Mouse (Mus musculus) forebrain, embryonic 14.5 days (tissue): ENCODE data around the gene Tctn1. TPM values are rescaled to one million over a fixed set of nuclear protein-coding genes. Genes with fewer than 3 reads are reported as not detected.

Experiments
- ATAC-seq: fragments of 200-750 bp; cut with Nextera tagmentation; 2 replicates; pipeline ENCODE4 v1.8.0; 2017; ENCODE audit warnings: mild to moderate bottlenecking, moderate library complexity
- DNase-seq: peaks from one replicate; pipeline ENCODE4 v3.0.0-alpha.2; 2015; ENCODE audit warnings: low spot score
- H3K27ac ChIP-seq: fragments of 300-500 bp; sonication (generic); 2 replicates; pipeline ENCODE4 v1.5.1; 2014; ENCODE audit warnings: low read depth, mild to moderate bottlenecking, control low read depth, low read length, moderate library complexity
- H3K27me3 ChIP-seq: fragments of 300-500 bp; sonication (generic); replicated peaks from 2 replicates; pipeline ENCODE4 v1.6.1; 2014; ENCODE audit warnings: low read length, control low read depth, mixed read lengths; ENCODE audit not compliant: control insufficient read depth, insufficient read depth
- H3K36me3 ChIP-seq: fragments of 300-500 bp; sonication (generic); 2 replicates; pipeline ENCODE4 v1.6.1; 2014; ENCODE audit warnings: low read length, control low read depth; ENCODE audit not compliant: control insufficient read depth, insufficient read depth
- H3K4me1 ChIP-seq: fragments of 300-500 bp; sonication (generic); 2 replicates; pipeline ENCODE4 v1.6.1; 2014; ENCODE audit warnings: antibody characterized with exemption, low read length, control low read depth; ENCODE audit not compliant: control insufficient read depth, insufficient read depth
- H3K4me2 ChIP-seq: fragments of 300-500 bp; sonication (generic); 2 replicates; pipeline ENCODE4 v1.6.1; 2014; ENCODE audit warnings: mild to moderate bottlenecking, control low read depth, low read length
- H3K4me3 ChIP-seq: fragments of 300-500 bp; sonication (generic); 2 replicates; pipeline ENCODE4 v1.5.1; 2014; ENCODE audit warnings: low read depth, low read length, control low read depth
- H3K9ac ChIP-seq: fragments of 300-500 bp; sonication (generic); 2 replicates; pipeline ENCODE4 v1.6.1; 2014; ENCODE audit warnings: mild to moderate bottlenecking, low read length, control low read depth, moderate library complexity
- H3K9me3 ChIP-seq: fragments of 300-500 bp; sonication (generic); replicated peaks from 2 replicates; pipeline ENCODE4 v1.6.1; 2016; ENCODE audit warnings: low read length, control low read depth, mixed read lengths; ENCODE audit not compliant: control insufficient read depth
- WGBS: fragments of 180-500 bp; shearing (Covaris S2); extraction: QIAGEN DNeasy Blood & Tissue Kit; methylation state at CpG from one replicate; pipeline ENCODE4 v1.1.7; 2014; 5-methylcytosine and 5-hydroxymethylcytosine counted together
- polyA plus RNA-seq: library from polyadenylated mRNA; unstranded; fragments of >200 nt; fragmentation: Nextera tagmentation; extraction: Ambion mirVana; gene quantifications from 2 replicates; pipeline ENCODE4 v1.2.1, GENCODE M21; 2014

Gene Tctn1
- 3.5 and 3.6 TPM in 2 replicates for polyA plus RNA-seq

GRCm38 (mm10) chr5:122263933-122264905 is at the start of gene Tctn1:
Gene Tctn1 (minus strand): TSS chr5:122264460.
- DNase-seq (peak; percentile 97), ATAC-seq (peak; percentile 98)
- peak within 1 kb of the TSS; percentile 63; the same call in 1 of the 2 replicates for H3K27ac ChIP-seq
- H3K36me3 ChIP-seq, result peaks cover 6% of the 10 kb centered on the region; the same call in 1 of the 2 replicates
- H3K9ac ChIP-seq, result peak within 1 kb of the TSS; percentile 87
- no peaks in the 10 kb centered on the region for H3K9me3 ChIP-seq
- peaks cover 6% of the 10 kb centered on the region for H3K4me1 ChIP-seq
- WGBS, result 2% methylated on average over 49 of the region's 49 CpGs
- peak within 1 kb of the TSS; percentile 74 for H3K4me2 ChIP-seq
- no peaks in the 10 kb centered on the region for H3K27me3 ChIP-seq
- peak within 1 kb of the TSS; percentile 75 for H3K4me3 ChIP-seq

GRCm38 (mm10) chr5:122312942-122313684 is 48.9 kb upstream of the Tctn1 start:
- no peak for ATAC-seq
- Histone ChIP-seq H3K9ac (no peak overlapping the region), H3K4me1 (no peaks in the 10 kb centered on the region), H3K27me3 (no peaks in the 10 kb centered on the region), H3K27ac (no peak overlapping the region), H3K9me3 (no peaks in the 10 kb centered on the region), H3K4me2 (no peak overlapping the region), H3K4me3 (no peak overlapping the region), H3K36me3 (peaks cover 47% of the 10 kb centered on the region)
- no peak for DNase-seq
- 93% methylated on average over 17 of the region's 17 CpGs for WGBS

- DNase-seq (no peak), ATAC-seq (no peak)
- H3K36me3 ChIP-seq, result peaks cover 45% of the 10 kb centered on the region
- H3K9ac ChIP-seq, result no peak overlapping the region; the same call in 1 of the 2 replicates
- 85% methylated on average over 4 of the region's 4 CpGs for WGBS
- no peaks in the 10 kb centered on the region for H3K27me3 ChIP-seq
- H3K27ac ChIP-seq, result no peak overlapping the region
- no peaks in the 10 kb centered on the region for H3K9me3 ChIP-seq
- H3K4me2 ChIP-seq, result no peak overlapping the region
- no peaks in the 10 kb centered on the region for H3K4me1 ChIP-seq
- H3K4me3 ChIP-seq, result no peak overlapping the region
These were observed 48.1 kb upstream of the Tctn1 start for GRCm38 (mm10) chr5:122312346-122312745.

GRCm38 (mm10) chr5:122311692-122312091 is 47.4 kb upstream of the Tctn1 start:
- DNase-seq, result no peak
- Histone ChIP-seq H3K4me2 (no peak overlapping the region), H3K4me3 (no peak overlapping the region), H3K4me1 (no peaks in the 10 kb centered on the region), H3K36me3 (peaks cover 43% of the 10 kb centered on the region), H3K27me3 (no peaks in the 10 kb centered on the region), H3K9ac (no peak overlapping the region), H3K27ac (no peak overlapping the region), H3K9me3 (no peaks in the 10 kb centered on the region)
- 70% methylated on average over 7 of the region's 7 CpGs for WGBS
- ATAC-seq, result no peak

- H3K9me3 ChIP-seq, result no peaks in the 10 kb centered on the region
- H3K4me3 ChIP-seq, result no peak overlapping the region
- H3K4me2 ChIP-seq, result no peak overlapping the region
- H3K27ac ChIP-seq, result no peak overlapping the region
- H3K36me3 ChIP-seq, result peaks cover 43% of the 10 kb centered on the region
- 80% methylated on average over 8 of the region's 8 CpGs for whole genome bisulfite sequencing
- DNase-seq (no peak), ATAC-seq (no peak)
- no peaks in the 10 kb centered on the region for H3K4me1 ChIP-seq
- no peaks in the 10 kb centered on the region for H3K27me3 ChIP-seq
- H3K9ac ChIP-seq, result no peak overlapping the region
These were observed 46.4 kb upstream of the Tctn1 start for GRCm38 (mm10) chr5:122310699-122311098.

- no peak overlapping the region for H3K4me2 ChIP-seq
- no peak overlapping the region for H3K4me3 ChIP-seq
- WGBS, result 89% methylated on average over 3 of the region's 3 CpGs
- DNase-seq, result no peak
- no peak for ATAC-seq
- H3K9me3 ChIP-seq, result no peaks in the 10 kb centered on the region
- no peak overlapping the region for H3K9ac ChIP-seq
- no peaks in the 10 kb centered on the region for H3K27me3 ChIP-seq
- H3K27ac ChIP-seq, result no peak overlapping the region
- peaks cover 23% of the 10 kb centered on the region for H3K36me3 ChIP-seq
- H3K4me1 ChIP-seq, result no peaks in the 10 kb centered on the region
These were observed 42.3 kb upstream of the Tctn1 start for GRCm38 (mm10) chr5:122306536-122306935.

- Histone ChIP-seq H3K27ac (no peak overlapping the region), H3K27me3 (no peaks in the 10 kb centered on the region), H3K4me1 (no peaks in the 10 kb centered on the region), H3K4me3 (no peak overlapping the region), H3K9ac (no peak overlapping the region), H3K36me3 (peaks cover 14% of the 10 kb centered on the region), H3K4me2 (no peak overlapping the region), H3K9me3 (no peaks in the 10 kb centered on the region)
- ATAC-seq (no peak), DNase-seq (no peak)
- 91% methylated on average over 7 of the region's 7 CpGs for WGBS
These were observed 41.2 kb upstream of the Tctn1 start for GRCm38 (mm10) chr5:122305472-122305871.

GRCm38 (mm10) chr5:122304541-122304940 is 40.3 kb upstream of the Tctn1 start:
- ATAC-seq (no peak), DNase-seq (no peak)
- no peak overlapping the region for H3K4me2 ChIP-seq
- no peaks in the 10 kb centered on the region for H3K27me3 ChIP-seq
- no peaks in the 10 kb centered on the region for H3K9me3 ChIP-seq
- no peak overlapping the region for H3K4me3 ChIP-seq
- H3K4me1 ChIP-seq, result no peaks in the 10 kb centered on the region
- no peak overlapping the region for H3K9ac ChIP-seq
- peaks cover 12% of the 10 kb centered on the region for H3K36me3 ChIP-seq
- H3K27ac ChIP-seq, result no peak overlapping the region
- WGBS, result 84% methylated on average over 6 of the region's 6 CpGs
